Mouse (Mus musculus) CD4-positive naive resting alpha-beta T cell, adult 57 days (primary cell): Measurements from ENCODE around the gene Prr23a1. TPM values are rescaled to one million over a fixed set of nuclear protein-coding genes. Genes with fewer than 3 reads are reported as not detected.

ENCODE experiments used
- total RNA-seq: library from RNA; stranded (reverse); gene quantifications from one replicate; pipeline ENCODE4 v1.2.4, GENCODE M21; 2023

Prr23a1 gene
- total RNA-seq = not detected

GRCm38 (mm10) chr9:98842117-98842516 lies at the start of gene Prr23a1:
Gene Prr23a1 (plus strand): TSS chr9:98842503.

GRCm38 (mm10) chr9:98856210-98856609 lies 13.9 kb downstream of the Prr23a1 start, which contains the start of gene Prr23a2:
Gene Prr23a2 (plus strand): TSS chr9:98856494.

GRCm38 (mm10) chr9:98864571-98864970 lies 22.3 kb downstream of the Prr23a1 start, which contains the start of gene Prr23a3:
Gene Prr23a3 (plus strand): TSS chr9:98864767.

Other genes with a start within 250 kb of the Prr23a1 start
- 18.8 TPM for gene Mrps22, start 240.8 kb upstream of the Prr23a1 start, total RNA-seq
- gene Prr23a2, start 14.0 kb downstream of the Prr23a1 start, total RNA-seq = not detected
- gene Prr23a3, start 22.3 kb downstream of the Prr23a1 start, total RNA-seq = not detected
- gene 7420426K07Rik, start 60.6 kb downstream of the Prr23a1 start, total RNA-seq = not detected
- gene Foxl2, start 112.8 kb downstream of the Prr23a1 start, total RNA-seq = not detected
- 32.7 TPM for gene Faim, start 143.9 kb downstream of the Prr23a1 start, total RNA-seq
- 0.50 TPM for gene Gm1123, start 193.2 kb downstream of the Prr23a1 start, total RNA-seq